Mouse (Mus musculus): ENCODE measurements at regions not wholly inside any gene's neighbourhood (a gene's known extent, or its start where the extent isn't known, plus 50 kb on each side); places are given as distances from the start of the nearest gene placed in this dataset.

- no peak for DNase-seq
Measured at GRCm38 (mm10) chr3:63542638-63543408, 59.1 kb upstream of the Gm34302 start.

GRCm38 (mm10) chr3:63538881-63539280 lies 55.2 kb upstream of the Gm34302 start:
- no peak for DNase-seq

GRCm38 (mm10) chr3:63534141-63534540 lies 50.5 kb upstream of the Gm34302 start:
- no peak for DNase-seq

All from layer of hippocampus, postnatal 36 days (tissue).